Mouse (Mus musculus) heart, adult 18-20 months (tissue): ENCODE results near the gene Insr. TPM values are rescaled to one million over a fixed set of nuclear protein-coding genes. Genes with fewer than 3 reads are reported as not detected.
"Not testable (repeated sequence)": the region's sequence is repeated elsewhere in the genome, so short reads cannot be mapped to it uniquely, and the experiment has no call there.

Experiments used
- DNase-seq, 2 experiments: peaks; one replicate each; pipeline ENCODE4 v3.0.0; 2021 to 2022; ENCODE audit warnings: mixed read lengths in 1 of 2
- long read RNA-seq, 2 experiments: library from polyadenylated mRNA; stranded (forward); transcript quantifications; one replicate each; pipeline ENCODE4 v2.0.0; 2021
- total RNA-seq, 2 experiments: library from RNA; stranded (reverse); gene quantifications; 2 replicates each; pipeline ENCODE4 v1.2.3; 2021

The Insr gene
- total RNA-seq = 100 to 1,000 TPM; 127 to 137 TPM
- long read RNA-seq, experiment 1, partial matches to known transcripts = 0 of 14 reads
- long read RNA-seq, experiment 1, other reads (novel, unspliced or antisense) = 14 of 14 reads
- long read RNA-seq, experiment 2, partial matches to known transcripts = 0 of 8 reads
- long read RNA-seq, experiment 2, other reads (novel, unspliced or antisense) = 8 of 8 reads

DNA sequence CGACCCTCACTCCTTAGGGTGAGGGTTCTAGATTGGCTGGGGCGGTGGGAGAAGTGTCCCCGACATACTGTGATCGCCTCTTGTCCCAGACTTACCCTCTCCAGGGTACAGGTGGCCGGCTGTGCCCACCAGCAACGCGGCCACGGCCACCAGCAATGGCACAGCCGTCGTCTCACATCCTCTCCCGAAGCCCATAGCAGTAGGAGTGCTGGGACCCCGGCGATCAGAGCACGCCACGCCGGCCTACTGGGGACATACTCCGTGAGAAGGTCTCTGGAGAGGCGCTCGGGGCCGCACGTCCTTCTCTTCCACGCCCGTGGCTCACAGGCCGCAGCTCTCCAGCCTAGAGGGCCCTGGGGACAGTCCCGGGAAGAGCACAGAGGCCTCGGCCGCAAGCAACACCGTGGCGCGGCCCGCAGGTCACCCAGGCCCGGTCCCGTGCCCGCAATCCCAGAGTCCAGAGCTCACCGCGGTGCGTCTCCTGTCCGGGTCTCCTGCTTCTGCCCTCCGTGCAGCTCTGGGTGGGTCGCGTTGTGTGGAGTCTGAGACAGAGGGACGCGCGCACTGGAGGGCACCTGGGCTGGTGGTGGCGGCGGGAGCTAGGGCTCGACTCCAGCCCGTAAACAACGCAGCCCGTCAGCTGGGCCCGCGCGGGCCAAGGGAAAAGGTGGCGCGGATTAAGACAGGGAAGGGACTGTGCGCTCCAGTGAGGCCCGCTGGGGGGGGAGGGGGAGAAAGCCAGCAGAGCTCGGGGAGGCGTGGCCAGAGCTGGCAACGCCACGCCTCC lies at the start of gene Insr:
Insr (minus strand) TSS at position 684 of the 787 bp plus-strand sequence.
- peak; percentile 95 to 97 for DNase-seq

DNA sequence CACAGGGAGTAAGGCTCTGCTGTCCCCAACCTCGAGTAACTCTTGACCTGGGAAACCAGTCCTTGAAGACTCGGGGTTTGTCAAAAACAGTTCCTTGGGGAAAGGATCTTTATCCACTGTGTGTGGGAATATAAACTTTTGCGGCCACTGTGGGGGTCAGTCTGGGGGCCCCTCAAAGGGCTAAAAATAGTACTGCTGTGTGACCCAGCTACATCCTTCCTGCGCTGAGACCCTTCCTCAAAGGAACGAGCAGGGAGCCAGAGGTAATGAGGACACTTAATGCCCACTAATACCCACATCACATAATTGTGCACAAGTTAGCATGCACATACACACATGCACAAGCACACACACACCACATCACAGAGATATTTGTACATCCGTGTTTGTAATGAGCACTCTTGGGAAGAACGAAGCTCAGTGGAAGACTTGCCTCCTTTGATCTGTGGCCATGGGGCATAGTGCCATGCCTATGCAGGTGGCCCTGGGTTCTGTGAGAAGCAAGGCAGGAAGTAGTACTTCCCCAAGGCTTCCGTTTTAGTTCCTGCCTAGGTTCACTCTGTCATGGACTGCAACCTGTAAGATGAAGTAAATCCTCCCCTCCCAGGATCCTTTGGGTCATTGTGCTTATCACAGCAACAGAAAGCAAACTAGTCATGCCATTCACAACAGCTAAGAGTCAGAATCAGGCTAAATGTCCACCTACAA lies 48.3 kb upstream of the Insr start:
- no peak for DNase-seq

DNA sequence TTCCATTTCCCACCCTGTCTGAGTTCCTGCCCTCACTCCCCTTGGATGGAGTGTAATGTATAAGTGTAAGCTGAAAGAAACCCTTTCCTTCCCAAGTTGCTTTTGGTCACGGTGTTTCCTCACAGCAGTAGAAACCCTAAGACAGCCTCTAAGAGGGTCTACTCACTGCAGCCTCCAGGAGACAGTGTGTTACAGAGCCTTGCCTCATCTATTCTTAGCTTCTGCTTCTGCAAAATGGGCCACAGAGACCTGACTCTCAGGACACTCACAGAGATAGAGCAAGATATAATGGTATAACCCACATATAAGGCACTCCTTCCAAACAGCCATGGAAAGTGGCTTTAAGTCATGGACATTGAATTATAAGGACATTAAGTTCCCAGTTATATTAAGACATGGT lies 47.6 kb upstream of the Insr start:
- DNase-seq = no peak

DNA sequence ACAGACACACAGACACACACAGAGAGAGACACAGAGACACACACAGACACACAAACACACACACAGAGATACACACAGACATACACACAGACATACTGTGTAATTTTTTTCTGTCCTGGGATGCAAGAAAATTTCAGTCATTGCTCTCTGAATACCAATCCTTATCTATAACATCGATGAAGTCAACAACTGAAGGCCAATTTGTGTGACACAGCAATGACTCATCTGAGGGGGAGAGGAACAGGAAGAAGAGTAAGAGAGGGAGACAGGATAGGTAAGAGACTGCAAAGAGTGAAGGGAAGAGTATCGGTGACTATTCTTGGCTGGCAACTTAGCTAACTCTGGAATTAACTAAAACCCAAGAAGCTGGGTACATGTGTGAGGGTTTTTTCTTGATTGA lies 44.8 kb upstream of the Insr start:
- DNase-seq = no peak

DNA sequence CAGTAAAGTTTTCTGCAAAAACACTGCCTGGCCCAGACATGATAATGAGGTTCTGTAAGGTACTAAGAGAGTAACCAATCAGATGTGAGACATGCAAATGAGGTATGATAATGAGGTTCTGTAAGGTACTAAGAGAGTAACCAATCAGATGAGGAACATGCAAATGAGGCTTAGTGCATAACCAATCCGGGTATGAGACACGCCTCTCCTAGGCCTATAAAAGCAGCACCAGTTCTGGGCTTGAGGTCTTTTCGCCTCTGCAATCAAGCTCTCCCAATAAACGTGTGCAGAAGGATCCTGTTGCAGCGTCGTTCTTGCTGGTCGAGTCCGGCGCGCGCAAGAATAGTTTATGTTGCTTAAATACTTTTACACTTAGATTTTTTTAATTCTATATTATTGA lies 39.9 kb upstream of the Insr start:
- DNase-seq = not testable (repeated sequence)

DNA sequence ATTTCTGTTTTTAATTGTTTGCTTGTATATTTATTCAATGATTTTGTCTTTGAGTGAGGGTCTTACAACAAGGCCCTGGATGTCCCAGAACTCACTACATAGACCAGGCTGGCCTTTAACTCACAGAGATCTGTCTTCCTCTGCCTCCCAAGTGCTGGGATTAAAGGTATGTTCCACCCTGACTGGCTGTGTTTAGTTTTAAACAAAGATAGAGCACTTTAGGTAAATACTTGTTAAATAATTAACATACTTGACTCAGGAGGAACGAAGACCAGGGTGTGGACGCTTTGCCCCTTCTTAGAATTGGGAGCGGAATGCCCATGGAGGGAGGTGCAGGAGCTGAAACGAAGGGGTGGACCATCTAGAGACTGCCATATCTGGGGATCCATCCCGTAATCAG lies 37.2 kb upstream of the Insr start:
- DNase-seq = no peak

DNA sequence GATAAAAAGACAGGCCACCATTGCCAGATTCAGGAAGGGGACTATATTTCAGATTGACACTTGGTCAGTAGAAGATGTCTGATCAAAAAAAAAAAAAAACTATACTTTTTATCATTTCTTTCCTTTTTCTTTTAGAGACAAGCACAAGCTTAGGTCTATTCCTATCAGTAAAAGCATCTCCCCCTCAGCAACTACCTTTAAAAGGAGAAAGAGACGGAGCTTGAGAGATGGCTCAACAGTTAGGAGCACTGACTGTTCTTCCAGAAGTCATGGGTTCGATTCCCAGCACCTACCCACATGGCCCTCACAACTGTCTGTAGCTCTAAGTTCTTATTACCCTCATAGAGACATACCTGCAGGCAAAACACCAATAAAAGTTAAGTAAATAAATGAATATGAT lies 34.9 kb upstream of the Insr start:
- DNase-seq = no peak

DNA sequence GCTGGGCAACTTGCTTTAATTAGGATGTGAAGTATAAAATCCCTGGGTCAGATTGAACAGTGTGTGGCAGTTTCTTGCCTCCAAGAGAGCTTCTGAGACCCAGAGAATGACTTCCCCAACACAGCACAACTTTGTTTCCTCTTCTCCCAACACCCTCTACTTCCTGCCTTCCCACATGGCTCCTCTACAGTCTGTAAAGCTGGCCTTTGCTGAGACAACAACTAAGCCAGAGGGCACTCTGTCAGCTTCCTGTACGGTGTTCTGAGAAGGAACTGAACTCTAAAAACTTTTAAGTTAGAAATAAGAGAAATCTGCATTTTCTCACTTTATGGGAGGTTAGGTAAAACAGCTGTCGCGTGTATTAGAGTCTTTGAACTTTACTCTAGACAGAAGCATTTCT lies 34.4 kb upstream of the Insr start:
- peak in 1 of 2 experiments; percentile 62 for DNase-seq

DNA sequence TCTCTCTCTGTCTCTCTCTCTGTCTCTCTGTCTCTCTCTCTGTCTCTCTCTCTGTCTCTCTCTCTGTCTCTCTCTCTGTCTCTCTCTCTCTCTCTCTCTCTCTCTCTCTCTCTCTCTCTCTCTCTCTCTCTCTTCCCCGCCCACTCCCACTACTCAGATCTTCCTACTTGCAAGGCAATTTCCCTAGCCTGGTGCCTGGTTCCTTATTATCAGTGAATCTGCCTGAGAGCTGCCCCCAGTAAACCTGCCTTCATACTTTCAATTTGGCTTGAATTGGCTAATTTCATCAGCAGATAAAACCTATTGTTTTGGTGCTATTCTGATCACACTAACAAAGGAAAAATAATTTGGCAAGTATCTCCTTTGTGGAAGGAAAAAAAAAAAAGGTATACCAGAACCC lies 34.0 kb upstream of the Insr start:
- DNase-seq = not testable (repeated sequence)

DNA sequence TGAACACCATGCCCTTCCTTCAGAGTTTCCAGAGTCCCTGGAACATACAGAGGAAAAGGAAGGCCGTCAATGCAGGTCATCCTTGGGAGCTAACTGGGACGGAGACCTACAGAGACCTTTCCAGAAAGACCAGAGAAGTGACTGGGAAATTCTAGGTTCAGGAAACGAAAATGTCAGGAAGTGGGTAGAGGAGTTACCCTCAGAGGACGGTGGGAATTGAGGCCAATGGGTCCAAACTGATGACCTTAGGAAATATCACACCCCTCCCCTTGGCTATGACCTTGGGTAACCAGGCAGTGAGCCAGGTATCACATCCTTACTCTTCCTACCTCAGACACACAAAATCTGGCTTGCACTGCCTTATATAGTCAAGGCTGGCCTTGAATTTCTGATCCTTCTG lies 32.1 kb upstream of the Insr start:
- peak in 1 of 2 experiments; percentile 11 for DNase-seq

DNA sequence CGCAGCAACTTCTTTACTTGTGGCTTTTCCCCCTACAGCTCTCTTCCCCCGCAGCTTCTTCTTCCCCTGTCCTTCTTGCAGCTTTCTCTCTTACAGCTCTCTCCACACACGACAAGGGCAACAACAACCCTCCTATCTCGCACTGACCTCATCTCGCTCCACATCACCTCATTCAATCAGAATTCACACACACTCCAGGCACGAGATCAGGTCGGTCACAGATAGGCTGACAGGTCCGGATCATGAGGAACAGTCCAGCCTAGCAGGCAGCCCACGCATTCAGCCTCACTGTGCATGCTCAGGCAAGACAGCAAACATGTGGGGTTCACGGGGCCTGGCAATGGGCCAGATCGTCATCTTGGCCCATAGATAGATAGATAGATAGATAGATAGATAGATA lies 30.2 kb upstream of the Insr start:
- no peak for DNase-seq

DNA sequence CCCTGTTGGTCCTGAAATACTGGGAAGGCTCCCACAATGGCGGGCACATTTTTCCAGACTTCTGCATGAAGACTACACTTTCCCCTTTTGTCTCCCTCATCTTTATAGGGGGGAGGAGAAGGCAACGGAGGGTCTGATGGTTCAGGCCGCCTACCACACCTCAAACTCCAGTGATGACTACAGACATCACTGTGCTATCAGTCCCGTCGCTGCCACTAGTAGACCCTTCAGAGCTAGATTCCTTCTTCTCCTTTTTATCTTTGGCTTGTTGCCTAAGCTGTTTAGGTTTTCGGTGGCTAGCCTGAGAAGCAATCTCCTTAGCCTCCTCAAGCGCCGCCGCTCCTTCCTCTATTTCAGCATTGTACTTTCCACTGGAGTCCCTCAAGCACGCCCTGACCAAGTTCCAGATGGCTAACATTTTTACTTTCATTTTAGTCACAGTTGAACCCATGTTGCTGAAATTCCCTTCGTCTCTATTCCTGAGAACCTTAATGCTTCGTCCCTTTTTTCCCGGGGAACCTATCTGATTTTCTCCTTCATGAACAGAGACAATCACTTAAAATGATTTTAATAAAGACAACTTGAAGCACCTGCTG lies 28.9 kb upstream of the Insr start:
- DNase-seq = peak in 1 of 2 experiments; percentile 41

DNA sequence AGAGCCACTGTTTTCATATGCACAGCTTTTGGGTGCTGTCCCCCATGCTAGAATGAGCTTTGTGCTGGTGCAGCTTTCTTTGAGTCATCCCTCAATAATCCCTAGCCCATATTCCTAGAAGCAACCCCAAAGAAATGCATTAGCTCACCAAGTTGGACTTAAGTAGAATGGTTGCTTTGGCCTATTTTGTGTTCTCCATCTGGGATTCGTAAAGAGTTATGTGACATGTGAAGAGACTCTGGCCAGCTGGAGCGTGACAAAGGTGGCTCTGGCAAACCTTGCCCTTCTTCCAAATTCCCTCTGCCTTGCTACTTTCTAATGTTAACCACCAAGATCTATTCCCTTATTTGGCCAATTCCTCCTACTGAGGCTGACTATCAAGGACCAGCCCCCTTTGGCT lies 22.7 kb upstream of the Insr start:
- DNase-seq = no peak

DNA sequence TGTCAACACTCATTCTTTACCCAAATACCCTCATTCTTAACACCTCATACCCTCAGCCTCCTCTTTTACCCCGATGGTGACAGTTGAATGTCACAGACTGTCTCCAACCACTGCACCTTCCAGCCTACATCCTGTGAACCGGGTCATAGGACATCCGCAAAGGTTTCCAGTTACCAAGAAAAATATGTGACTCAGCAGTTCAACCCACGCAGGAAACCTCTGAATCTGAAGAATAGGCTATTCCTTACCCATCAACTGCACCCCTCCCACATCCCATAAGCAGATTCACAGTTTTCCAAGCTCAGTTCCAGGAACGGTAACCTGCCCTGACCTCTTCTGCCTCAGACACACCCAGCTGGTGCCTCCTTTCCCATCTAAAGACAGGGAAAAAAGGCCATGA lies 19.9 kb upstream of the Insr start:
- DNase-seq = no peak

DNA sequence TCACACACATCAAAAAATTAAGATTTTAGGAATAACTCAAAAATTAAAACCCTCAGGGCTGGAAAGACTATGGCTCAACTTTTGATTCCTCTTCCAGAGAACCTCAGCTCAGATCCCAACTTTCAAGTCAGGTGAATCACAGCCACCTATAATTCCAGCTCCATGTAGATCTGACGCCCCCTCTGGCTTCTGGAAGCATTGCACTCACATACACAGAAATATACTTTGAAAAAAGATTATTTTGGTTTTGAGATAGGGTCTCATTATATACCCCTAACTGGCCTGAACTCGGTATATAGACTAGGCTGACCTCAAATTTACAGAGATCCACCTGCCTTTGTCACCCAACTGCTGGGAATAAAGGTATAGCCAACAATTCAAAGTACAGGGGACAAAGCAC lies 6.4 kb upstream of the Insr start:
- no peak for DNase-seq

DNA sequence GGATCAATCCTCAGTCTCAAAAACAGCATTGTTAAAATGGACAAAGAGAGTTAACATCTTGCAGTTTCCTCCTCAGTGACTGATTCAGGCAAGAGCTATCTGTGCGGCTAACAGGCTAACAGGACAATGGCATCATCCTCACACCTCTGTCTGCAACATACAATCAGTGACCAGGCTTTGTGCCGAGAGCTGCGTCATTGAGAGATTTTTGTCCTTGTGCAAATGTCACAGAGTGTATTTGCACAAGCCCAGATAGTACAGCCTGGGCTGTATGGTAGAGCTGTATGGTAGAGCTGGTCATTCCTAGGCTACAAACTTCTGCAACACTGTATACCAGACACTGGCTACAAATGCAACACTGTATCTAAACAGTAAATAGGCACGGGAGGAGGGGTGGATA lies 5.2 kb upstream of the Insr start:
- no peak for DNase-seq

DNA sequence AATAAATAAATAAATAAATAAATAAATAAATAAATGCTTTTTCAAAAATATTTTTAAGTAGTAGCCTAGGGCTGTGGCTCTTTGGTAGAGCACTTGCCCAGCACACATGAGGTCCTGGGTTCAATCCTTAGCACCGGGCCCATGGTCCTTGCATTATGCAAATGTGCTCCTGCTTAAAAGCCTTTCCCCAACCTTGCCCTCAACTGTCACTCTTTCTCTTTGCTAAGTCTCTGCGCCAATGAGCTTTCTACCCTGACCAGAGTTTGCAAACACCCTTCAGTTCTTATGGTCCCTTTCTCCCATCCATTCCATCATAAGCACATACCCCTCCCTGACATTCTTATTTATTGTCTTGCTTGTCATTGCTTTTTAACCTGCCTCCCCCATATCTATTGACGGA lies 1.9 kb upstream of the Insr start:
- no peak for DNase-seq

DNA sequence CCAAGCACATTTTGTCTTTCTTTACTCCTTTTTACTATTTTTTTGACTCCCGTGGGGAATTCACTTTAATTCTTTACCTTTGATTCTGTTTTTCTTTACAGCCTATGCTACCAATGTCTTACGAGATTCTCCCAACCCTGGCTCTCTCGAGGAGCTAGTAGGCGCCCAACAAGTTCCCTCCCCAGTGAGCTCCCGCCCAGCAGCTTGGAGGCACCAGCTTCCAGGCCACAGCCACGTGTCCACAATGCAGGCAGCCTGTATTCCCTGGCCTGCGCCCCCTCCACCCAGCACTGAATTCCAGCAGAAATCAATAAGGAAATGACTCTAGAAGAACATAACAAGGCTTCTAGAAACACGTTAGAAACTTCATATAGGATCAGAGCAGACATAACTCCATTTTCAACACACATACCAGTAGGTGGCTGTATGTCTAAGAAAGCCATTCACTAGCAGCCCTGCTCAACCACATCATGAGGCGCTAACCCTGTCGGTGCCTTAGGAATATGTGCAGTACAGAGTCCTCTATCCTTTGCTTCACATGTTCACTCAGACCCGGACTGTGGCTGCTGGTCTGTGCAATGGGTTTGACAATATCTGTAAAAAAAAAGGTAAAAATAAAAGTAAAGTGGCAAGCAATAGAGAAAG lies 971 bp upstream of the Insr start:
- DNase-seq = peak; percentile 61 to 63

DNA sequence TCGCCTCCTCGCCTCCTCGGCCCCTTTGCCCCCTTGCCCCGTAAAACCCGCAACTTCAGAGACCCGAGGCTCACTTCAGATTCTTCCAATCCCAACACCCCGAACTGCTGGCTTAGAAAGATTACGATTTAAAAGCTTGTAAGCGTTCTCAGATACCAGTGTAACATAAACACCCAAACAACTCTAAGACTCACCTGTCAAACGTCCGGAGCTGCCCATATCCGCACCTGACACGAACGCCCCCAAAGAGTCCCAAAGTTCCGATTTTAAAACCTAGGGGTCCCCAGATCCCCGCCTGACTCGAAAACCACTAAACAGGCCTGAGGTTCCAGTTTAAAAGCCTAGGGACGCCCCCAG lies 282 bp upstream of the Insr start:
- DNase-seq = no peak

DNA sequence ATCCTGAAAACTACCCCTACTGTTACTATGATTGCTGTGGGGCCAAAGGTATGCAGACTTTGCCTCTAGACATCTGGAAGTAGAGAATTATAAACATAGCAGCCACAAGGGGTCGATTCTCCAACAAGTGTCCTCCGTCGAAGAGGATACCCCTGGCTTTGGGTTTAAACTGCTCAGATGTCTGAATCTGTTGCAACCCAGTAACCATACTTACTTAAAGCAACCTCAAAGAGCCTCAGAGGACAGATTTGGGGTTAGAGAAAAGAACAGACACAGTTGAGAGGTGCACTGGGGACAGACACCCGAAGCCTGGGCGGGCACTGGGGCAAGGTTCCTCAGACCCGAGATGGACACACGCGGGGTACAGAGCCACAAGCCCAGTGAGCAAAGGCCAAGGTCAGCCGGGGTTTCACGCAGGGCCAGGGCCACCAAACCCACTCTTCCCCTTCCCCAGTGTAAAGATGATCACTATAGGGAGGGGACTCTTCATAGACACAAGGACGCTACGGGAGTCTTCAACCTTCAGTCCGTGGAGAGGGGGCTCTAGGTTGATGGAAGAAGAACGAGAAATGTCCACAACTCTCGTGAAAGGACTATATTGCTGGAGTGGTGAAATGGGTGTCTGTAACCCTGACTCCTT lies 1.1 kb downstream of the Insr start:
- DNase-seq = no peak

DNA sequence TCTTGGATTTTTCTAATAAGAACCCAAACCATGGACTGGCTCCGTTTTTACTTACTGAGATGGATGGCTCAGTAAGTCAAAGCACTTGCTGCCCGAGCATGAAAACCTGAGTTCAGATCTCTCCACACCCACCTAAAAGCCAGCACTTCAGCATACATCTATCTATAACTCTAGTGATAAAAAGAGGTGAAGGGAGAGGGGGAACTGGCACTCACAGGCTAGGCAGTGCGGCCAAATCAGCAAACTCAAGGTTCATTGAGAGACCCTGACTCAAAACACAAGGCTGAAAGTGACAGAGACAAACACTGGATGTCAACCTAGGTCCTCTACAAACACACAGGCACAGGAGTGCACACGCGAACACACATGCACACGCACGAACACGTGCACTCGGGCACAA lies 2.2 kb downstream of the Insr start:
- DNase-seq = no peak

DNA sequence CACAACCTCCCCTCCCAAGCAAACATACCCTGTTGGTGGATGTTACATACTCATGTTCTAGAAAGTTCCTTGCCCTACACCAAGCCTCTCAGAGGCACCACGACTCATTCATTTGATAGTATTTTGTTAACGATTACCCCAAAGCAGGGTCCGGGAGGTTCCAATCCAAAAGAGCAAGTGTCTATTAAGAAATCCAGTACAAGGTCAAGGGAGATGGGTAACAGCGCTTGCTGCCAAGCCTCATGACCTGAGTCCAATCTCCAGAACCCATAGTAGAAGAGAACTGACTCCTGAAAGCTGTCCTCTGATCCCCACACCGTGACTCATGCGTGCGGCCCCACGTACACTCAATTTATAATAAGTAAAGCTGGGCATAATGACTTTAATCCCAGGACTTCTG lies 3.4 kb downstream of the Insr start:
- DNase-seq = no peak
